Mouse (Mus musculus): ENCODE measurements around the gene Nthl1.

- TF ChIP-seq CTCF (IDR thresholded peaks at IDR 0.05; ENCODE audit: low read depth) (no peak), EP300 (IDR thresholded peaks at IDR 0.05; ENCODE audit: low read depth) (no peak)
Measured at GRCm38 (mm10) chr17:24676877-24677276, 44.4 kb downstream of the Nthl1 start.
